Mouse (Mus musculus) left cerebral cortex, adult 18-20 months (tissue): ENCODE results near the gene Ccdc61. TPM values are rescaled to one million over a fixed set of nuclear protein-coding genes. Genes with fewer than 3 reads are reported as not detected.

Experiments
- DNase-seq, 2 experiments: peaks; one replicate each; pipeline ENCODE4 v3.0.0; 2021 to 2022; ENCODE audit warnings: low spot score in 2 of 2, mixed read lengths in 1 of 2
- long read RNA-seq, 2 experiments: library from polyadenylated mRNA; stranded (forward); transcript quantifications; one replicate each; pipeline ENCODE4 v2.0.0; 2021
- total RNA-seq, 2 experiments: library from RNA; stranded (reverse); gene quantifications; 2 replicates each; pipeline ENCODE4 v1.2.3; 2021

The Ccdc61 gene
- 10 to 100 TPM; 10.5 to 12.6 TPM for total RNA-seq
- long read RNA-seq, experiment 1, transcript Ccdc61-201 (14 exons, 2,022 nt) = major isoform, 8 of 15 reads
- long read RNA-seq, experiment 1, partial matches to known transcripts = 1 of 15 reads
- long read RNA-seq, experiment 1, other reads (novel, unspliced or antisense) = 6 of 15 reads
- long read RNA-seq, experiment 2, partial matches to known transcripts = 5 of 14 reads
- long read RNA-seq, experiment 2, other reads (novel, unspliced or antisense) = 5 of 14 reads

- peak; percentile 94 to 97 for DNase-seq
Measured at GRCm38 (mm10) chr7:18910241-18910831, at the start of gene Ccdc61. Gene Ccdc61, minus strand, starts transcription at chr7:18910415.

- DNase-seq = no peak
Measured at GRCm38 (mm10) chr7:18959446-18959845, 49.2 kb upstream of the Ccdc61 start.

- DNase-seq = no peak
Measured at GRCm38 (mm10) chr7:18958384-18958766, 48.2 kb upstream of the Ccdc61 start.

GRCm38 (mm10) chr7:18957569-18958383 lies 47.6 kb upstream of the Ccdc61 start:
- peak; percentile 47 to 74 for DNase-seq

GRCm38 (mm10) chr7:18951397-18951796 lies 41.2 kb upstream of the Ccdc61 start:
- no peak for DNase-seq

- DNase-seq = no peak
Measured at GRCm38 (mm10) chr7:18950523-18951315, 40.5 kb upstream of the Ccdc61 start.

GRCm38 (mm10) chr7:18949781-18950522 lies 39.7 kb upstream of the Ccdc61 start:
- peak in 1 of 2 experiments; percentile 52 for DNase-seq

- DNase-seq = no peak
Measured at GRCm38 (mm10) chr7:18948151-18948550, 37.9 kb upstream of the Ccdc61 start.

GRCm38 (mm10) chr7:18942815-18943214 lies 32.6 kb upstream of the Ccdc61 start:
- no peak for DNase-seq

- DNase-seq = peak; percentile 63 to 78
Measured at GRCm38 (mm10) chr7:18942376-18942775, 32.2 kb upstream of the Ccdc61 start.

- DNase-seq = no peak
Measured at GRCm38 (mm10) chr7:18927759-18928158, 17.5 kb upstream of the Ccdc61 start.

- DNase-seq = no peak
Measured at GRCm38 (mm10) chr7:18926911-18927310, 16.7 kb upstream of the Ccdc61 start.

- DNase-seq = peak in 1 of 2 experiments; percentile 40
Measured at GRCm38 (mm10) chr7:18926041-18926790, 16.0 kb upstream of the Ccdc61 start.

- peak; percentile 95 to 96 for DNase-seq
Measured at GRCm38 (mm10) chr7:18925162-18925938, 15.1 kb upstream of the Ccdc61 start, which contains the start of gene Nova2. Gene Nova2, plus strand, starts transcription at chr7:18925888.

GRCm38 (mm10) chr7:18924321-18924720 lies 14.1 kb upstream of the Ccdc61 start:
- DNase-seq = peak in 1 of 2 experiments; percentile 17

- peak; percentile 36 to 55 for DNase-seq
Measured at GRCm38 (mm10) chr7:18923711-18924191, 13.5 kb upstream of the Ccdc61 start.

- DNase-seq = no peak
Measured at GRCm38 (mm10) chr7:18923267-18923666, 13.1 kb upstream of the Ccdc61 start.

GRCm38 (mm10) chr7:18922807-18923206 lies 12.6 kb upstream of the Ccdc61 start:
- DNase-seq = peak; percentile 75 to 87

- peak; percentile 80 to 87 for DNase-seq
Measured at GRCm38 (mm10) chr7:18921069-18921468, 10.9 kb upstream of the Ccdc61 start.
